Mouse (Mus musculus): ENCODE data around the gene Olfr1253.

Olfr1253 gene

GRCm38 (mm10) chr2:89756990-89757389 is at the start of gene Olfr1253:
Gene Olfr1253, minus strand, starts transcription at chr2:89757090.
- no peak for DNase-seq

GRCm38 (mm10) chr2:89799583-89799982 is 42.7 kb upstream of the Olfr1253 start:
- DNase-seq: no peak

GRCm38 (mm10) chr2:89793519-89793918 is 36.6 kb upstream of the Olfr1253 start, which contains the start of gene Olfr1254:
Gene Olfr1254, minus strand, starts transcription at chr2:89793619.
- DNase-seq: no peak

- DNase-seq: no peak
These were observed 32.0 kb downstream of the Olfr1253 start, which contains the start of gene Olfr1252 for GRCm38 (mm10) chr2:89724912-89725311. Gene Olfr1252, minus strand, starts transcription at chr2:89725012.

Measured in right cerebral cortex, postnatal 25 days (tissue).